Mouse (Mus musculus): ENCODE data around the gene Rab3a.

The Rab3a gene

DNA sequence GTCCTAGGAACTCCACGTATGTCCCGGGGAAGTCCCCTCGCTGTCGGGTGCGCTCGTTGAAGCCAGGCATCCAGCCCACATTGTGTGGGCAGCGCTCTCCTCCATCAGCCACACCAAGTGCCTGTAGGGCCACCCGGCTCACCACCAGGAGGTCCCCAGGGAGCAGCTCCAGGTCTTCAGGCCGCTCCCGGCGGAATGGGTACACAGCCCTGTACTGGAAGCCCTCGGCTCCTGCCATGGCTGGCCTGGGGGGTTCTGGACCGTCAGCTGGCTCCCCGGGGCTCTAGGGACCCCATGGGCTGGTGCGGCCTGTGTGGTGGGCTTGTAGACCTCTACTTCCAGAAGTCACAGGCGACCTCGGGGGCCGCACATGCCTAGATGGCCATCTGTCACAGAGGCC lies 20.3 kb downstream of the Rab3a start:
- no peak for DNase-seq (ENCODE audit: low spot score in 2 of 2)

- DNase-seq (ENCODE audit: low spot score in 2 of 2): no peak
Observed at GRCm38 (mm10) chr8:70775227-70775626, 20.7 kb downstream of the Rab3a start.

- no peak for DNase-seq (ENCODE audit: low spot score in 2 of 2)
Observed at GRCm38 (mm10) chr8:70775851-70776495, 21.5 kb downstream of the Rab3a start.

DNA sequence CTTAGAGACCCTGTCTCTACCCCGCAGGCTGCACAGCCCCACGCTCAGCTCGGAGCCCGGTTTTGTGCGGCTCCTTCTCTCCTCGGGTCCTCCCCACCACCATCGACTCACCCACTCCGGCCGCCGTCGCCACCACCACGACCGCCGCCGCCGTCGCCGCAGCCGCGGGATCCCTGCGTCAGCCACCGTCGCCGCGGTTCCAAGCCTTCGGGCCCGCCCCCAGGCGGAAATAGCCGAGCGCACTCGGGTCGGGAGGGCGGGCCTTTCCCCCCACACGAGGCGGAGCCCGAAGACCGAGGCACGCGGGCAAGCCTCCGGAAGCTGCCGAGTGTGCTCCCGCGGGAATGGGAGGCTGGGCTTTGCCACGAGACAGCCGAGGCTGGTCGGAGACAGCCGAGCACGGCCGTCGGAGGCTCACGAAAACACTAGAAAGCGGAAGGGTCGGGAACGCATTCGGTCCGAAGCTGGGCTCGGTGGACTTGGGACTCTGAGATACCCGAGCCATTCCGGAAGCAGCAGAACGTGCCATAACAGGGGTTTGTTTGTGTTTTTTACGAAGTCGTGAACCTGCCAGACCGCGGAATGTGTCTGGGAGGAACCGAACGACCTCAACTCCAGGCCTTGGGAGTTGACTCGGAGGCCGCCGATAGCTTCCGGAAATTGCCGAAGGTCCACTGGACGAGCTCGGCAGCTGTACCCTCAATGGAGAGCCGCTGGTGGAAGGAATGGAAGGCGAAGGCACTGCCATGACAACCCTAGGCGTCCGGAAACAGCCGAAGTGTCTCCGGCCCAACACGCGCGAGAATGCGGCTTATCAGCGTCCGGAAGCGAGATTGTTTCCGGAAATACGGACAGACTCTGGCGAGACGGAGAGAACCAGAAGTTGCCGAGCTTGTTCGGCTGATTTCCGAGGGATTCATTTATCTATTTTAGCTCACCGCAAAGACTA lies 22.3 kb downstream of the Rab3a start, which contains the start of gene Pik3r2:
Pik3r2 (minus strand) TSS at position 218 of the 949 bp plus-strand sequence.
- DNase-seq (ENCODE audit: low spot score in 2 of 2): peak; percentile 98

- no peak for DNase-seq (ENCODE audit: low spot score in 2 of 2)
Observed at GRCm38 (mm10) chr8:70780093-70780492, 25.6 kb downstream of the Rab3a start.

- no peak for DNase-seq (ENCODE audit: low spot score in 2 of 2)
Observed at GRCm38 (mm10) chr8:70786291-70787050, 32.0 kb downstream of the Rab3a start.

GRCm38 (mm10) chr8:70787051-70787445 lies 32.6 kb downstream of the Rab3a start:
- DNase-seq (ENCODE audit: low spot score in 2 of 2): no peak

DNA sequence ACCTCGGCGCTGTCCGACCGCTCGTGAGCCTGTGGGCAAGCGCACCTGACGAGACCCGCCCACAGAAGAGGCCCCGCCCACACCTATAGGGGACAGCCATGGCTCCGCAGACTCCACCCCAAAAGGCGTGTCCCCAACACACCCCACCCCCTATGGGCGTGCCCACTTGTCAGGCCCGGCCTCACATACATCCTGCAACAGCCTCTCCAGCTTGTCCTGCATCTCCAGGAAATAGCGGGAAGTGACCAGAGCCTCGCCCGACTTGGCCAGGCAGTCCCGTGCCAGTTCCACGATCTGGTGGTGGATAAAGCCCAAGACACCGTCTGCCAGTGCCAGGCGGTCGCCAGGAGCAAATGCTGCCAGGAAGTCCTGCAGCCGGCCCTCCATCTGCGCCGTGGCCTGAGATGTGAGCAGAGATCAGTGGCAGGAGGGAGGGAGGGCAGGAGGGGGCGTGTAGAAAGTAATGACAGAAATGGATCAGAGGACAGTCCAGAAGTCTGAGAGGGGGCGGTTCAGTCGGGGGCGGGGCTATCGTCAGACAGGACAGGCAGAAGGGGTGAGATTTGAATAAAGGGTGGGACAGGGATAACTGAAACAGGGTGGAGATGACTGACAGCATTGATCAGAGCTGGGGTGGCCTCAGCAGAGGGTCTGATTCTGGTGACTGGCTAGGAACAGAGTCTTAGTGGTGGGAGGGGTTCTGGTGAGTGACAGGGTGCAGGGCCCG lies 33.6 kb downstream of the Rab3a start:
- no peak for DNase-seq (ENCODE audit: low spot score in 2 of 2)

DNA sequence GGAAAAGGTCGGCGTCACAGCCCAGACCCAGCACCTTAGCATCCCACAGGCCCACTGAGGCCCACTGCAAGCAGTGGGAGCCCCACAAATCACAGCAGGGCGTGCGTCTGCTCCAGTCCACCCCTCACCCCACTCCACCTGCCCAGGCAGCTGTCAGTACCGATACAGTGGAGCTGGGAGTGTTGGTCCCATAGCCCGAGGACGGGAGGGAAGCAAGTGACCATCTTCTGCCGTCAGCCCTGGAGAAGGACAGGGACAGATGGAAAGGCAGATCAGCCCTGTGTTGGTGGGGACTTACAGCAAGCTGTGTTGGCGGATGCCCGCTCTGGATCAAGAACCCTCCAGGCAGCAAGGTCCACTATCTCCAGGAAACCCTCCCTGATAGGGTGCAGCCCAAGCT lies 34.6 kb downstream of the Rab3a start:
- DNase-seq (ENCODE audit: low spot score in 2 of 2): no peak

- no peak for DNase-seq (ENCODE audit: low spot score in 2 of 2)
Observed at GRCm38 (mm10) chr8:70790846-70791245, 36.4 kb downstream of the Rab3a start.

GRCm38 (mm10) chr8:70791294-70791701 lies 36.8 kb downstream of the Rab3a start:
- no peak for DNase-seq (ENCODE audit: low spot score in 2 of 2)

- DNase-seq (ENCODE audit: low spot score in 2 of 2): peak; percentile 95 to 97
Observed at GRCm38 (mm10) chr8:70791975-70792691, 37.7 kb downstream of the Rab3a start.

DNA sequence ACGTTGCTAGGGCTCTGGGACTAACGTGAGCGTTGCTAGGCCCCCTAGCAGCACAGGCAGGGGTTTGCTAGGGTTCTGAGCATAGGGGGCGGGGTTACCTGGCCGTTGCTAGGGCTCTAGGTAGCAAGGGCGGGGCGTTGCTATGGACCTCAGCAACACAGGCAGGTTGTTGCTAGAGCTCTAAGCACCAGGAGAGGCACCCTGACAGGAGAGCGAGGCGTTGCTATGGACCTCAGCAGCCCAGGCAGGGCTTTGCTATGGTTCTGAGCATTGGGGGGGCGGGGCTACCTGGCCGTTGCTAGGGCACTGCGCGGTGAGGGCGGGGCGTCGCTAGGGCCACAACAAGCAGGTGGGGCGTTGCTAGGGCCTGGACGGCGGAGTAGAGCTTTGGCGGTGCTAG lies 38.2 kb downstream of the Rab3a start:
- DNase-seq (ENCODE audit: low spot score in 2 of 2): no peak

- DNase-seq (ENCODE audit: low spot score in 2 of 2): no peak
Observed at GRCm38 (mm10) chr8:70794215-70794614, 39.7 kb downstream of the Rab3a start.

GRCm38 (mm10) chr8:70795370-70795769 lies 40.9 kb downstream of the Rab3a start:
- no peak for DNase-seq (ENCODE audit: low spot score in 2 of 2)

GRCm38 (mm10) chr8:70796403-70797080 lies 42.1 kb downstream of the Rab3a start:
- no peak for DNase-seq (ENCODE audit: low spot score in 2 of 2)

DNA sequence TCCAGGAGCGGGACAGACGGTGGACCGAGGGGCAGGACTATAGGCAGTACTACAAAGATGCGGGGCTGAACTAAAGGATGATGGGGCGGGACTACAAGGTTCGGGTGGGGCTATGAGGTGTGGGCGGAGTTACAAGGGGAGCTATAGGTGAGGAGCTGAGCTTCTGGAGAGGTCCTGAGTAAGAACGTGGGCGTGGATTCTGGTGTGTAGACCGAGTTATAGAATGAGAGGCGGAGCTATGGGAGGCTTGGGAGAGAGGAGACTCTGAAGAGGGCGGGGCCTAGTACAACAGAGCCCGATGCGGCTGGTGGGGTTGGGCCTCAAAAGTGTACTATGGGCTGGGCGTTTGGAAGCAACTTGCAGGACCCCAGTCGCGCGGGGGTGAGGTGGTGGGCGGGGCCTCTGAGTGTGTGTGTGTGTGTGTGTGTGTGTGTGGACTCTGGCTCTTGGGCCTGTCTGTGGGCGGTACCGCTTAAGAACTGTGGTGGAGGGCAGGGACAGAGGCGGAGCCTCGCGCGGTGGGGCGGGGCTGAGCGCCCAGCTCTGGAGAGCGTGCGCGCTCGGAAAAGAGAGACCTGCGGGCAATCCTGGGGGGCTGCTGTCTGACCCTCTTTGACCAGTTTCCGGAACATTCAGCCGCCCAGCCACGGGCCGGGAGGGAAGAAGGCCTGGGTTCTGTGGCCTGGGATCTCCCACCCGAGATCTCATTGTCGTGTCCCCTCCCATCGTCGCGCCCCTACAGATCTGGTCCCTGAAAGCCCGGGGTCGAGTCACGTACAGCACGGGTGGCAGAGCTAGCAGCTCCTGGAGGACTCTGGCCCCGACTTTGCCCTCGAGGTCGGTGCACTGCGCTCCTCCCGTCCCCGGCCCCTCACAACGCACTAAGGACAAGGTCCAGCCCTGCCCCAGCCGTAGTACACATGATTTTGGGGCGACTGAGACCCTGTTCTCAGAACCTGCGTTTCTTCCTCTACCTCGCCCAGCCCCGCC lies 42.9 kb downstream of the Rab3a start:
- peak; percentile 82 to 87 for DNase-seq (ENCODE audit: low spot score in 2 of 2)

DNA sequence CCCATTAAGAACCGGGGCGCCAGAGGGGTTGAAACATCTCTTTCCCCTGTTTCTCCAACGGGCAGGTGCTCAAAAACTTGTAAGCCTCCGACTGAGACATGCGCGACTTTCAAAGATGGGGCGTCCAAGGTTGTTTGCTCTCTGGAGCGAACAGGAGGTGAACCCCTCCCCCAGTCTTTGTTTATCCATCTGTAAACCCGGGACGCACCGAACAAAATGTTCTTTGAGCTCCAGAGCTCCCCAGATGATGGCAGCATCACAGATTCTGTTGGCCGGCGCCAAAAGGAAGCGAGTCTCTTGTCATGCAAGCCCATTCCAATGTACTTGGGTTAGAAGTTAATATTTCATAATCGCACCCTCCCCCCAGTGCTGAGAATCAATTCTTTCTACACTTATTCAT lies 43.8 kb downstream of the Rab3a start:
- DNase-seq (ENCODE audit: low spot score in 2 of 2): no peak

GRCm38 (mm10) chr8:70800648-70801047 lies 46.2 kb downstream of the Rab3a start:
- peak in 1 of 2 experiments; percentile 48 for DNase-seq (ENCODE audit: low spot score in 2 of 2)

Data from frontal cortex, postnatal 14 days (tissue).